Mouse (Mus musculus) heart, adult 2 months (tissue): ENCODE measurements at regions not wholly inside any gene's neighbourhood (a gene's known extent, or its start where the extent isn't known, plus 50 kb on each side); places are given as distances from the start of the nearest gene placed in this dataset.

Experiments used
- CTCF ChIP-seq: fragments of 200-600 bp; IDR thresholded peaks from 2 replicates; pipeline ENCODE4 v1.8.1; 2022; ENCODE audit warnings: antibody characterized with exemption, mild to moderate bottlenecking, moderate library complexity
- POLR2A ChIP-seq: fragments of 200-500 bp; IDR thresholded peaks from 2 replicates; pipeline ENCODE4 v1.6.1; 2011; ENCODE audit warnings: mild to moderate bottlenecking, low read depth, low read length, control low read depth; ENCODE audit not compliant: insufficient read depth

DNA sequence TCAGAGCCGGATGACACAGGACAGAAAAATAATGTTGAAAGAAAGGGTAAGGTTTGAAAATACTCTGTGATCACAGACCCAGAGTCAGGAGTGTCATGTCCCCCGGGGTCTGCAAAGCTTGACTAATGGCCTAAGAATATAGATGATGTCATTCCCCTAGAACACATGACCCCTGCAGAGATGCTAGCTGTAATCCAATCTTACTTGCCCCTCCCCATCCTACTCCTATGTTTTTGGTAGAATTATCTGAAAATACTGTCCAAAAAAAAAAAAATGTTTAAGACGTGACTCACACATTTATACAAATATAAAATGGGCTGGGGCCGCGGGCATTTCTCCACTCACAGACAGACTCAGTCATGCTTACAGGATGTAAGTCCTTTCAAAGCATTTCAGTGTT, 210.3 kb upstream of the Jmjd1c start:
- TF ChIP-seq CTCF, result no peak
- no peak for TF ChIP-seq POLR2A
